Mouse (Mus musculus) C2C12 (cell line): ENCODE measurements around the gene Ahsa1. TPM values are rescaled to one million over a fixed set of nuclear protein-coding genes. Genes with fewer than 3 reads are reported as not detected.
A peak's percentile ranks its signal among the peaks of the same experiment; 100 is the strongest.

Experiments used
- H3K27me3 ChIP-seq: one replicate; pipeline ENCODE4 v1.6.1; 2011; ENCODE audit not compliant: control insufficient read depth, insufficient read depth, insufficient read length
- H3K36me3 ChIP-seq: one replicate; pipeline ENCODE4 v1.6.1; 2011; ENCODE audit not compliant: control insufficient read depth, insufficient read depth
- H3K4me3 ChIP-seq: one replicate; pipeline ENCODE4 v1.5.1; 2011; ENCODE audit warnings: mild to moderate bottlenecking, control low read depth; ENCODE audit not compliant: poor library complexity, insufficient read depth, severe bottlenecking
- H3K79me2 ChIP-seq: one replicate; pipeline ENCODE4 v1.6.1; 2011; ENCODE audit not compliant: control insufficient read depth, insufficient read depth
- H3K79me3 ChIP-seq: one replicate; pipeline ENCODE4 v1.6.1; 2011; ENCODE audit warnings: low read depth, control low read depth
- H3ac ChIP-seq: one replicate; pipeline ENCODE3; 2011; ENCODE audit warnings: low read depth; ENCODE audit not compliant: control insufficient read depth, insufficient read length
- CEBPB ChIP-seq: IDR thresholded peaks from one replicate; pipeline ENCODE4 v1.6.1; 2011; ENCODE audit warnings: low read depth, mild to moderate bottlenecking, control low read depth, moderate library complexity
- CTCF ChIP-seq: IDR thresholded peaks from one replicate; pipeline ENCODE4 v1.5.1; 2011; ENCODE audit not compliant: control insufficient read depth, insufficient read depth, insufficient read length
- FOSL1 ChIP-seq: IDR thresholded peaks from one replicate; pipeline ENCODE4 v1.8.0; 2011; ENCODE audit warnings: mild to moderate bottlenecking, low read length; ENCODE audit not compliant: poor library complexity, insufficient read depth, severe bottlenecking
- MAX ChIP-seq: IDR thresholded peaks from one replicate; pipeline ENCODE4 v1.6.1; 2011; ENCODE audit warnings: mild to moderate bottlenecking, control low read depth
- MYOD1 ChIP-seq: IDR thresholded peaks from one replicate; pipeline ENCODE4 v1.6.1; 2011; ENCODE audit warnings: low read depth; ENCODE audit not compliant: control insufficient read depth, insufficient read length
- MYOG ChIP-seq: IDR thresholded peaks from one replicate; pipeline ENCODE4 v1.6.1; 2011; ENCODE audit not compliant: control insufficient read depth, insufficient read length; ENCODE audit errors: extremely low read depth
- USF1 ChIP-seq: IDR thresholded peaks from one replicate; pipeline ENCODE4 v1.6.1; 2011; ENCODE audit warnings: low read depth, mild to moderate bottlenecking, control low read depth, moderate library complexity
- long read RNA-seq, 2 experiments: library from polyadenylated mRNA; unstranded; transcript quantifications; one replicate each; pipeline ENCODE4 v2.0.0; 2019 to 2020
- polyA plus RNA-seq: library from polyadenylated mRNA; unstranded; fragments of >200 nt; fragmentation: generic; extraction: Trizol; gene quantifications from one replicate; pipeline ENCODE4 v1.2.1, GENCODE M21; 2012; ENCODE audit warnings: missing spikeins

Ahsa1 gene
- polyA plus RNA-seq = 226 TPM
- long read RNA-seq, experiment 1, transcript Ahsa1-201 (9 exons, 1,377 nt) = major isoform, 108 of 131 reads
- long read RNA-seq, experiment 1, partial matches to known transcripts = 13 of 131 reads
- long read RNA-seq, experiment 1, other reads (novel, unspliced or antisense) = 8 of 131 reads
- long read RNA-seq, experiment 2, transcript Ahsa1-201 (9 exons, 1,377 nt) = major isoform, 382 of 394 reads
- long read RNA-seq, experiment 2, partial matches to known transcripts = 1 of 394 reads
- long read RNA-seq, experiment 2, other reads (novel, unspliced or antisense) = 9 of 394 reads

DNA sequence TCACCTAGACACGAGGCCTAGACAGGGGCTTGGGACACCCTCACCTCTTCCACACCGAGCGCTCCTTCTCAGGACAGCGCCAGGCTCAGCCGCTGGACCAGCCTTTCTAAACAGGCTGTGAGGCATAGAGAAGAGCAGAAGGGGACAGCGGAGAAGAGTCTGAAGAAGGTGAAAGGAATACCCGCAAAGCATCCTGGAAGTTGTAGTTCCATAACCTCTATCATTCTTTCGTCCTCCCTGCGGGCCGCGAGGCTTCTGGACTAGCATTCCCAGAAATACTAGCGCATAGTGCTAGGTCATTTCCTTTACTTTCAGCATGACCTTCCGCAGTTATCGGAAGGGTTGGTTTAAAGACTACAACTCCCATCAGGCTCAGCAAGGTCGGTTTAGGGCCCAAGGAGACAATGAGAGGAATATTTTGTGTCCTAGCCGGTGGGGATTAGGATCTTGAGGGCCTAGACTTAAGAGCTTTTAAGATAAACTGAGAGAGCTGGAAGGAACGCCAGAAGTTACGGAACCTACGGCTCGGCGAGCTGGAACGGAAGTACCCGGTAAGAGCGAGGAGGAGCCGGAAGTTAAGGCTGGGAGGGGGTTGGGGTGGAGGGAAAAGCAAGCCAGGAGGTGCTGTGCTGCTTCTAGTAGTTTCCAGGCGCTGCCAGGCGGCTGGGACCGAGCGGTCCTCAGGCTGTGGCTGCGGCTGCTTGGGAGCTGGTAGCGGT is at the start of gene Ahsa1, which contains the start of gene Vipas39:
Gene Ahsa1, plus strand, starts transcription at position 372 of the 719 bp plus-strand sequence.
Gene Vipas39, minus strand, starts transcription at position 149 of the 719 bp plus-strand sequence.
- peaks cover 48% of the 10 kb centered on the region for H3K36me3 ChIP-seq
- TF ChIP-seq CTCF (no peak), USF1 (no peak), MYOG (no peak), CEBPB (no peak), MAX (no peak)
- H3K79me3 ChIP-seq = peaks cover 31% of the 10 kb centered on the region
- H3K79me2 ChIP-seq = peaks cover 57% of the 10 kb centered on the region
- H3K27me3 ChIP-seq = no peaks in the 10 kb centered on the region
- peak within 1 kb of the TSS; percentile 95 for H3ac ChIP-seq
- peak within 1 kb of the TSS; percentile 85 for H3K4me3 ChIP-seq

DNA sequence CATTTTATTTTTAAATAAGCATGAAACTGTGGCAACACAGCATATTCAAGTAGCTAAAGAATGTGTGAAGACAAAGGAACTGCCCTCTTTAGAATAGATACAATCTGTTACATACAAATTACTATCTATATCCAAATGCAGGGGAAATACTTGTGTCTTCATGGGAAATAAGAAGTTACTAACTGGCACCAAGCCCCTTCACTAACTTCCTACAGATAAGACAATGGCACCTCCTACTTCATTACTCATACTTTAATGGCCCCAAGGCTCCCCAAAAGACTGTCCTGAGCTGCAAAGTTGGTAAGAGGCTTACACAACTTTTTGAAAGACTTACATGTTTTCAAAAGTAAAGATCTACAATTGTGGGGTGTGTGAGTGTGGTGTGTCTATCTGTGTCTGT is 48.7 kb upstream of the Ahsa1 start:
- Histone ChIP-seq H3K27me3 (no peaks in the 10 kb centered on the region), H3K4me3 (no peak overlapping the region), H3K79me2 (no peaks in the 10 kb centered on the region), H3ac (no peak overlapping the region), H3K79me3 (no peaks in the 10 kb centered on the region), H3K36me3 (no peaks in the 10 kb centered on the region)
- TF ChIP-seq CTCF = no peak
- no peak for TF ChIP-seq USF1
- TF ChIP-seq MAX = no peak

DNA sequence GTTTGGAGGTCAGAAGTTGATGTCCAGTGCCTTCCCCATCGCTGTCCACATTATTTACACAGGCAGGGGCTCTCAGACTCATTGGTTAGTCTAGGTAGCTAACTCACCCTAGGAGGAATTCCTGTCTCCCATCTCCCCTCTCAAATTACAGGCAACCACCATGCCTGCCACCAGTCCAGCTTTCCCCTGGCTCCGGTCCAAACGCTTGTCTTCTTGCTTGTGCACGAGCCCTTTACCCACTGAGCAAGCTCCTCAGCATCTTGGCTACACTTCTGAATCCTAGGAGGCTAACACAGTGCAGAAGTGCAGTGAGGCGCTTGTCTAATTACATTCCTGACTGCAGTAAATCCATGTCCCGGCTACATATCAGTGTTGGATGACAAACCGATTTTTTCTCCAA is 46.9 kb upstream of the Ahsa1 start:
- Histone ChIP-seq H3K36me3 (no peaks in the 10 kb centered on the region), H3K4me3 (no peak overlapping the region), H3K79me2 (no peaks in the 10 kb centered on the region), H3K79me3 (no peaks in the 10 kb centered on the region), H3ac (no peak overlapping the region), H3K27me3 (no peaks in the 10 kb centered on the region)
- no peak for TF ChIP-seq USF1
- TF ChIP-seq FOSL1 = no peak
- TF ChIP-seq MYOD1 = no peak
- no peak for TF ChIP-seq CTCF
- TF ChIP-seq MAX = no peak
- TF ChIP-seq MYOG = no peak
- no peak for TF ChIP-seq CEBPB

GRCm38 (mm10) chr12:87224950-87225349 is 41.3 kb upstream of the Ahsa1 start:
- Histone ChIP-seq H3ac (no peak overlapping the region), H3K27me3 (no peaks in the 10 kb centered on the region), H3K4me3 (no peak overlapping the region), H3K79me3 (no peaks in the 10 kb centered on the region), H3K79me2 (no peaks in the 10 kb centered on the region), H3K36me3 (no peaks in the 10 kb centered on the region)
- TF ChIP-seq FOSL1 (no peak), MAX (no peak), CTCF (no peak), MYOD1 (no peak), CEBPB (no peak), MYOG (no peak), USF1 (no peak)

DNA sequence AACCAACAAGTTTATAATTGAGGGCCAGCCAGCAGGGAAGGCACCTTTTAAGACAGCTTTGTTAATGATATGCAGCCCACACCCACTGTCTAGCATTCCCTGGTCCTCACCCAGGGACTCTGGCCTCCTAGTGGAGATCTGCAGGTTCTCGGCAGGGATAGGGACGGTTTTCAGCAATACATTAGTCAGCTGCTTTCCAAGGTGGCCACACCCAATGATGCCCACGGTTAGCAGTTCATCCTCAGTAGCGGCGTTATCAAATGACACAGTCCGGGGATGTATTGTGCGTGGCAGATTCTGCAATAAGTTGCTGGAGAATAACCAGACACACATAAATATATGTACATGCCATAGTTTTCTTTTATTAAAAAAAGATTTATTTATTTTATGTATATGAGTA is 39.5 kb upstream of the Ahsa1 start:
- no peak for TF ChIP-seq MAX
- TF ChIP-seq FOSL1 = no peak
- no peak for TF ChIP-seq MYOD1
- TF ChIP-seq USF1 = no peak
- no peak for TF ChIP-seq CEBPB
- TF ChIP-seq MYOG = no peak
- no peak for TF ChIP-seq CTCF
- Histone ChIP-seq H3K79me2 (no peaks in the 10 kb centered on the region), H3ac (no peak overlapping the region), H3K79me3 (no peaks in the 10 kb centered on the region), H3K36me3 (no peaks in the 10 kb centered on the region), H3K4me3 (no peak overlapping the region), H3K27me3 (no peaks in the 10 kb centered on the region)

DNA sequence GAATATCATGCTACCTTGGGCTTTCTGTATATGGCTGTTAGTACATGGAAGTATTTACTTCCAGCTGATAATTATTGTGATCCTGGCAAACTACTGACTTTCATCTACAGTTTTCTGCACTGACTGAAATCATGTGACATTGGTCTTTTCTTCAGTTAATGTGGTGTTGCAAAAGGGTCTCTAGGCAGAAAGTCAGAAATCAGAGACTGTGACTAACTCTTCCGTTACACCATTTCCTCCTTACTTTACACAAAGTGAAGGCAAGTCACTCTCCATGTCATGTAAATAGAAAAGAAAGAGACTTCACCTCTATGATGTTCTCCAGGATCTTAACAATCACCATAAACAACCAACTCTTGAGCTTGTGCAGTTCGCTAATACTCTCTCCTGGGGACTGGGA is 36.6 kb upstream of the Ahsa1 start:
- no peaks in the 10 kb centered on the region for H3K79me3 ChIP-seq
- H3K27me3 ChIP-seq = no peaks in the 10 kb centered on the region
- H3K36me3 ChIP-seq = no peaks in the 10 kb centered on the region
- H3K79me2 ChIP-seq = no peaks in the 10 kb centered on the region
- H3K4me3 ChIP-seq = no peak overlapping the region
- no peak for TF ChIP-seq USF1
- no peak for TF ChIP-seq MAX
- TF ChIP-seq FOSL1 = no peak
- no peak for TF ChIP-seq MYOG
- no peak for TF ChIP-seq CEBPB
- TF ChIP-seq CTCF = no peak
- H3ac ChIP-seq = no peak overlapping the region
